Mouse (Mus musculus) heart, adult 2 months (tissue): ENCODE measurements around the gene 1700001P01Rik.

Experiments
- CTCF ChIP-seq: fragments of 200-600 bp; IDR thresholded peaks from 2 replicates; pipeline ENCODE4 v1.8.1; 2022; ENCODE audit warnings: antibody characterized with exemption, mild to moderate bottlenecking, moderate library complexity
- POLR2A ChIP-seq: fragments of 200-500 bp; IDR thresholded peaks from 2 replicates; pipeline ENCODE4 v1.6.1; 2011; ENCODE audit warnings: mild to moderate bottlenecking, low read depth, low read length, control low read depth; ENCODE audit not compliant: insufficient read depth

- TF ChIP-seq POLR2A (no peak), CTCF (no peak)
These were observed 30.2 kb upstream of the 1700001P01Rik start for GRCm38 (mm10) chr11:97805662-97806612.
